Mouse (Mus musculus): Measurements from ENCODE around the gene Prf1. TPM values are rescaled to one million over a fixed set of nuclear protein-coding genes. Genes with fewer than 3 reads are reported as not detected.

Gene Prf1
- polyA plus RNA-seq, 1 experiment from 2014 or later: 0.08 TPM

- no peaks in the 10 kb centered on the region for H3K9me3 ChIP-seq (ENCODE audit: low read length)
- WGBS: 26% methylated on average over 7 of the region's 7 CpGs
- no peak for TF ChIP-seq EP300 (IDR thresholded peaks at IDR 0.05)
- no peak for TF ChIP-seq CTCF (IDR thresholded peaks at IDR 0.05)
- H3K27me3 ChIP-seq (replicated peaks; ENCODE audit: insufficient read depth, low read length): no peaks in the 10 kb centered on the region
- peak overlapping the region; percentile 38; the same call in 1 of the 2 replicates for H3K27ac ChIP-seq (ENCODE audit: low read length)
- no peak overlapping the region for H3K9ac ChIP-seq (replicated peaks; ENCODE audit: low read depth)
- H3K4me2 ChIP-seq (replicated peaks; ENCODE audit: low read depth, low read length): no peak overlapping the region
- DNase-seq (ENCODE audit: low spot score) (peak; percentile 60), ATAC-seq (peak; percentile 32)
- H3K4me1 ChIP-seq (ENCODE audit: insufficient read depth, low read depth, low read length): peaks cover 6% of the 10 kb centered on the region; the same call in 1 of the 2 replicates
- no peaks in the 10 kb centered on the region for H3K36me3 ChIP-seq (ENCODE audit: insufficient read depth, low read length)
- no peak overlapping the region for H3K4me3 ChIP-seq (ENCODE audit: low read depth, low read length)
Measured at GRCm38 (mm10) chr10:61312754-61313153, 15.1 kb downstream of the Prf1 start.

- Histone ChIP-seq H3K36me3 (ENCODE audit: insufficient read depth, low read length) (no peaks in the 10 kb centered on the region), H3K4me1 (ENCODE audit: insufficient read depth, low read depth, low read length) (peaks cover 6% of the 10 kb centered on the region; the same call in 1 of the 2 replicates), H3K9ac (replicated peaks; ENCODE audit: low read depth) (no peak overlapping the region), H3K27me3 (replicated peaks; ENCODE audit: insufficient read depth, low read length) (no peaks in the 10 kb centered on the region), H3K9me3 (ENCODE audit: low read length) (no peaks in the 10 kb centered on the region), H3K4me3 (ENCODE audit: low read depth, low read length) (no peak overlapping the region), H3K27ac (ENCODE audit: low read length) (no peak overlapping the region), H3K4me2 (replicated peaks; ENCODE audit: low read depth, low read length) (no peak overlapping the region)
- whole genome bisulfite sequencing: 31% methylated on average over 7 of the region's 7 CpGs
- no peak for ATAC-seq
- DNase-seq (ENCODE audit: low spot score): no peak
- no peak for TF ChIP-seq EP300 (IDR thresholded peaks at IDR 0.05)
Measured at GRCm38 (mm10) chr10:61313750-61314149, 16.1 kb downstream of the Prf1 start.

GRCm38 (mm10) chr10:61315324-61315880, 17.8 kb downstream of the Prf1 start:
- no peak overlapping the region for H3K4me2 ChIP-seq (replicated peaks; ENCODE audit: low read depth, low read length)
- peaks cover 6% of the 10 kb centered on the region; the same call in 1 of the 2 replicates for H3K4me1 ChIP-seq (ENCODE audit: insufficient read depth, low read depth, low read length)
- no peak overlapping the region for H3K4me3 ChIP-seq (ENCODE audit: low read depth, low read length)
- no peak overlapping the region for H3K9ac ChIP-seq (replicated peaks; ENCODE audit: low read depth)
- ATAC-seq (no peak), DNase-seq (ENCODE audit: low spot score) (no peak)
- TF ChIP-seq EP300 (IDR thresholded peaks at IDR 0.05): no peak
- TF ChIP-seq CTCF (IDR thresholded peaks at IDR 0.05): no peak
- no peak overlapping the region for H3K27ac ChIP-seq (ENCODE audit: low read length)
- H3K27me3 ChIP-seq (replicated peaks; ENCODE audit: insufficient read depth, low read length): no peaks in the 10 kb centered on the region
- 0 out of 2 replicates have a peak, but pooled peaks cover 4% of the 10 kb centered on the region for H3K36me3 ChIP-seq (ENCODE audit: insufficient read depth, low read length)
- 57% methylated on average over 9 of the region's 9 CpGs for WGBS
- H3K9me3 ChIP-seq (ENCODE audit: low read length): no peaks in the 10 kb centered on the region

GRCm38 (mm10) chr10:61318527-61318926, 20.9 kb downstream of the Prf1 start:
- no peaks in the 10 kb centered on the region for H3K27me3 ChIP-seq (replicated peaks; ENCODE audit: insufficient read depth, low read length)
- ATAC-seq (no peak), DNase-seq (ENCODE audit: low spot score) (no peak)
- H3K9ac ChIP-seq (replicated peaks; ENCODE audit: low read depth): no peak overlapping the region
- 0 out of 2 replicates have a peak, but pooled peaks cover 9% of the 10 kb centered on the region for H3K36me3 ChIP-seq (ENCODE audit: insufficient read depth, low read length)
- no peak overlapping the region for H3K4me3 ChIP-seq (ENCODE audit: low read depth, low read length)
- no peak overlapping the region for H3K4me2 ChIP-seq (replicated peaks; ENCODE audit: low read depth, low read length)
- no peaks in the 10 kb centered on the region for H3K4me1 ChIP-seq (ENCODE audit: insufficient read depth, low read depth, low read length)
- WGBS: 94% methylated on average over 3 of the region's 3 CpGs
- no peaks in the 10 kb centered on the region for H3K9me3 ChIP-seq (ENCODE audit: low read length)
- TF ChIP-seq EP300 (IDR thresholded peaks at IDR 0.05) (no peak), CTCF (IDR thresholded peaks at IDR 0.05) (peak; percentile 22; the same call in 1 of the 2 replicates)
- no peak overlapping the region for H3K27ac ChIP-seq (ENCODE audit: low read length)

GRCm38 (mm10) chr10:61324717-61325116, 27.1 kb downstream of the Prf1 start:
- Histone ChIP-seq H3K27me3 (replicated peaks; ENCODE audit: insufficient read depth, low read length) (no peaks in the 10 kb centered on the region), H3K4me2 (replicated peaks; ENCODE audit: low read depth, low read length) (no peak overlapping the region), H3K36me3 (ENCODE audit: insufficient read depth, low read length) (0 out of 2 replicates have a peak, but pooled peaks cover 7% of the 10 kb centered on the region), H3K27ac (ENCODE audit: low read length) (no peak overlapping the region), H3K4me3 (ENCODE audit: low read depth, low read length) (no peak overlapping the region), H3K4me1 (ENCODE audit: insufficient read depth, low read depth, low read length) (no peaks in the 10 kb centered on the region), H3K9me3 (ENCODE audit: low read length) (no peaks in the 10 kb centered on the region), H3K9ac (replicated peaks; ENCODE audit: low read depth) (no peak overlapping the region)
- WGBS: 72% methylated on average over 8 of the region's 8 CpGs
- TF ChIP-seq CTCF (IDR thresholded peaks at IDR 0.05) (no peak), EP300 (IDR thresholded peaks at IDR 0.05) (no peak)
- DNase-seq (ENCODE audit: low spot score): no peak
- ATAC-seq: peak; percentile 35; the same call in 1 of the 2 replicates

- Histone ChIP-seq H3K4me2 (replicated peaks; ENCODE audit: low read depth, low read length) (no peak overlapping the region), H3K27me3 (replicated peaks; ENCODE audit: insufficient read depth, low read length) (no peaks in the 10 kb centered on the region), H3K27ac (ENCODE audit: low read length) (no peak overlapping the region), H3K4me1 (ENCODE audit: insufficient read depth, low read depth, low read length) (no peaks in the 10 kb centered on the region), H3K9ac (replicated peaks; ENCODE audit: low read depth) (no peak overlapping the region), H3K36me3 (ENCODE audit: insufficient read depth, low read length) (0 out of 2 replicates have a peak, but pooled peaks cover 5% of the 10 kb centered on the region), H3K9me3 (ENCODE audit: low read length) (no peaks in the 10 kb centered on the region), H3K4me3 (ENCODE audit: low read depth, low read length) (no peak overlapping the region)
- WGBS: 47% methylated on average over 9 of the region's 9 CpGs
- DNase-seq (ENCODE audit: low spot score) (no peak), ATAC-seq (peak; percentile 43)
- TF ChIP-seq EP300 (IDR thresholded peaks at IDR 0.05) (no peak), CTCF (IDR thresholded peaks at IDR 0.05) (no peak)
Measured at GRCm38 (mm10) chr10:61325782-61326328, 28.2 kb downstream of the Prf1 start.

Measured in lung, postnatal 0 days (tissue).